Mouse (Mus musculus): ENCODE data around the gene H60c.

GRCm38 (mm10) chr10:3257391-3257790 is 10.2 kb downstream of the H60c start:
- no peak for TF ChIP-seq EP300 (IDR thresholded peaks at IDR 0.05; ENCODE audit: insufficient read depth, low read depth, low read length)
- no peak for TF ChIP-seq POLR2A (IDR thresholded peaks at IDR 0.05; ENCODE audit: insufficient read depth, low read length)
